Mouse (Mus musculus): ENCODE measurements around the gene Csn1s2b. TPM values are rescaled to one million over a fixed set of nuclear protein-coding genes. Genes with fewer than 3 reads are reported as not detected.

Csn1s2b gene
- total and polyA plus RNA-seq, 3 experiments: not detected

DNA sequence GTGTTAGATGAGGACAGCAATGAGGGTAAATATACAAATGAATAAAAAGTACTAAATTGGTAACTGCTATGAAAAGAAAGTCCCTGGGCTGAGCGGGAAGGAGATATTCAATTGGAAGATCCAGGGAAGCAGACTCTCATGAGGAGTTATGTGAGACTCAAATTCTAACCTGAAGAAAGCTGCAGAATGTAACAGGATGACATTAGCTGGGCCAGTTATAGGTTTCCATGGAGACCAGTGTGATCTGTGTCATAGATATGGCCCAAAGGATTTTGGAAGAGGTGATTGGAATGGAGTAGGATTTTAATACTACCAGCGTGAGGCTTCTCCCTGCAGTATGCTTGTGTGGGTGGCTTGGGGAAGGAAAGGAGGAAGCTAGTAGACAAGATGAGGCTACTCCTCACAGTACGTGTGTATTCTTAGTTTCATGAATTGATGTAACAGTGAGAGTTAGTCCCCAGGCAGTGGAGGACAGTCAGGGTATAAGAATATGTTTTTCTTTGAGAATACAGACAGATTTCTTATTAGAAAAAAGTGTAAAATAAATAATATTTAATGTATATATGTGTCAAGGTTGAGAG, 47.3 kb downstream of the Csn1s2b start:
- no peak for DNase-seq (ENCODE audit: low spot score)
- TF ChIP-seq TAL1 (conservative IDR thresholded peaks at IDR 0.05; ENCODE audit: low read depth, low read length) (no peak), GATA1 (IDR thresholded peaks at IDR 0.05; ENCODE audit: borderline replicate concordance, low read length) (no peak), POLR2AphosphoS5 (IDR thresholded peaks at IDR 0.05; ENCODE audit: insufficient replicate concordance, low read depth, low read length) (no peak), GATA2 (IDR thresholded peaks at IDR 0.05; ENCODE audit: borderline replicate concordance, low read depth, low read length) (no peak), CTCF (IDR thresholded peaks at IDR 0.05; ENCODE audit: low read depth, low read length) (no peak)
- H3K9me3 ChIP-seq (replicated peaks): no peaks in the 10 kb centered on the region; the same call in 1 of the 2 replicates
- H3K4me1 ChIP-seq (ENCODE audit: insufficient read depth, low read depth, low read length): no peaks in the 10 kb centered on the region
- no peaks in the 10 kb centered on the region for H3K36me3 ChIP-seq (replicated peaks)
- no peak overlapping the region for H3K4me3 ChIP-seq (ENCODE audit: low read depth, low read length)
- no peaks in the 10 kb centered on the region for H3K27me3 ChIP-seq (ENCODE audit: insufficient read depth, low read length)
- no peak for ATAC-seq (ENCODE audit: extremely low read depth, insufficient number of reproducible peaks, low FRiP score, poor library complexity, severe bottlenecking)

DNA sequence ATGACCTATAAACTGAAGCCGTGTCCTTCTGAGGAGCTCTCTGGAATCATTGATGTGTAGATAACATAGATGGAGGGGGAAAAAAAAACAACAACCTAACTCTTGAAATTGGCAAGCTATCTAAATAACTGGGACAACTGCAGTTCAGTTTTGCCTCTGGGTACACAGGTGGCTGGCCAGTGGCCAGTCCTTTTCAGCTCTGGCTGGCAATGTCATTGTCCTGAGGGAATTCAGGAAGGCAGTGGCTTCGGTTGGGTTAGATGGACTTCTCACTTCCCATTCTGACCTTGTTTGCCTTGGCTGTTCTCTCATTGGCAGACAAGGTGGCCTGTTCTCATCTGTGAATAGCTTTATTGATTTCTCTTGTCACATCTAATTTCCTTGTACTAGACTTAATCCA, 62.2 kb downstream of the Csn1s2b start:
- ATAC-seq (ENCODE audit: extremely low read depth, insufficient number of reproducible peaks, low FRiP score, poor library complexity, severe bottlenecking) (no peak), DNase-seq (ENCODE audit: low spot score) (no peak)
- H3K4me3 ChIP-seq (ENCODE audit: low read depth, low read length): no peak overlapping the region
- H3K27me3 ChIP-seq (ENCODE audit: insufficient read depth, low read length): no peaks in the 10 kb centered on the region
- no peak for TF ChIP-seq GATA1 (IDR thresholded peaks at IDR 0.05; ENCODE audit: borderline replicate concordance, low read length)
- TF ChIP-seq TAL1 (conservative IDR thresholded peaks at IDR 0.05; ENCODE audit: low read depth, low read length): no peak
- no peak for TF ChIP-seq GATA2 (IDR thresholded peaks at IDR 0.05; ENCODE audit: borderline replicate concordance, low read depth, low read length)
- TF ChIP-seq CTCF (IDR thresholded peaks at IDR 0.05; ENCODE audit: low read depth, low read length): no peak
- no peak for TF ChIP-seq POLR2AphosphoS5 (IDR thresholded peaks at IDR 0.05; ENCODE audit: insufficient replicate concordance, low read depth, low read length)
- H3K9me3 ChIP-seq (replicated peaks): no peaks in the 10 kb centered on the region
- no peaks in the 10 kb centered on the region for H3K36me3 ChIP-seq (replicated peaks)
- no peaks in the 10 kb centered on the region for H3K4me1 ChIP-seq (ENCODE audit: insufficient read depth, low read depth, low read length)

DNA sequence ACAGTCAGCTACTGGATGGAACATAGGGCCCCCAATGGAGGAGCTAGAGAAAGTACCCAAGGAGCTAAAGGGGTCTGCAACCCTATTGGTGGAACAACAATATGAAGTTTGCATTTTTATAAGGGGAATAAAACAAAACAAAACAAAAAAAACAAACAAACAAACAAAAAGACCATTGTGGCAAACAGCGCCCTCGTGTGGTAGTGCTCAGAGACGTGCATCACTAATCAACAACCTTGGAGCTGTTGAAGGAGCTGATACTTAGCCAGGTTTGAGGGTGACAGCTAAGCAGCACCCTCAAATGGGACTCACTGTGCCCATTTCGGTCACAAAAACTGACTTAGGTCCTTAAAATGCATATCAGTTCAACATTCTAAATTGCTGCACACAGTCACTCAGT, 63.5 kb downstream of the Csn1s2b start:
- DNase-seq (ENCODE audit: low spot score) (no peak), ATAC-seq (ENCODE audit: extremely low read depth, insufficient number of reproducible peaks, low FRiP score, poor library complexity, severe bottlenecking) (no peak)
- Histone ChIP-seq H3K36me3 (replicated peaks) (no peaks in the 10 kb centered on the region), H3K9me3 (replicated peaks) (no peaks in the 10 kb centered on the region), H3K27me3 (ENCODE audit: insufficient read depth, low read length) (no peaks in the 10 kb centered on the region), H3K4me1 (ENCODE audit: insufficient read depth, low read depth, low read length) (no peaks in the 10 kb centered on the region), H3K4me3 (ENCODE audit: low read depth, low read length) (no peak overlapping the region)
- TF ChIP-seq GATA2 (IDR thresholded peaks at IDR 0.05; ENCODE audit: borderline replicate concordance, low read depth, low read length) (no peak), CTCF (IDR thresholded peaks at IDR 0.05; ENCODE audit: low read depth, low read length) (peak; percentile 30)

Other genes with a start within 250 kb of the Csn1s2b start
- gene Sult1d1, start 239.1 kb upstream of the Csn1s2b start, total RNA-seq (2014; fragmentation: Nextera tagmentation): not detected in 2 replicates
- gene Sult1d1, start 239.1 kb upstream of the Csn1s2b start, total RNA-seq (2017): 0.11 TPM in 1 of 2 replicates, not detected in the other
- not detected in 2 replicates for gene Sult1d1, start 239.1 kb upstream of the Csn1s2b start, polyA plus RNA-seq (2012)
- not detected in 2 replicates for gene Sult1e1, start 216.5 kb upstream of the Csn1s2b start, total RNA-seq (2014; fragmentation: Nextera tagmentation)
- not detected in 2 replicates for gene Sult1e1, start 216.5 kb upstream of the Csn1s2b start, total RNA-seq (2017)
- gene Sult1e1, start 216.5 kb upstream of the Csn1s2b start, polyA plus RNA-seq (2012): not detected in 2 replicates
- gene Csn1s1, start 141.9 kb upstream of the Csn1s2b start, total RNA-seq (2014; fragmentation: Nextera tagmentation): not detected in 2 replicates
- gene Csn1s1, start 141.9 kb upstream of the Csn1s2b start, total RNA-seq (2017): 0.23 TPM in 1 of 2 replicates, not detected in the other
- not detected in 2 replicates for gene Csn1s1, start 141.9 kb upstream of the Csn1s2b start, polyA plus RNA-seq (2012)
- gene Csn2, start 108.5 kb upstream of the Csn1s2b start, total RNA-seq (2014; fragmentation: Nextera tagmentation): not detected in 2 replicates
- gene Csn2, start 108.5 kb upstream of the Csn1s2b start, total RNA-seq (2017): 0.16 TPM in 1 of 2 replicates, not detected in the other
- not detected in 2 replicates for gene Csn2, start 108.5 kb upstream of the Csn1s2b start, polyA plus RNA-seq (2012)
- gene Csn1s2a, start 33.5 kb upstream of the Csn1s2b start, total RNA-seq (2014; fragmentation: Nextera tagmentation): not detected in 2 replicates
- gene Csn1s2a, start 33.5 kb upstream of the Csn1s2b start, total RNA-seq (2017): 0.29 and 0.38 TPM in 2 replicates
- gene Csn1s2a, start 33.5 kb upstream of the Csn1s2b start, polyA plus RNA-seq (2012): not detected in 2 replicates
- not detected in 2 replicates for gene Prr27, start 17.6 kb downstream of the Csn1s2b start, total RNA-seq (2014; fragmentation: Nextera tagmentation)
- gene Prr27, start 17.6 kb downstream of the Csn1s2b start, total RNA-seq (2017): 0.11 TPM in 1 of 2 replicates, not detected in the other
- not detected in 2 replicates for gene Prr27, start 17.6 kb downstream of the Csn1s2b start, polyA plus RNA-seq (2012)
- gene Odam, start 76.9 kb downstream of the Csn1s2b start, total RNA-seq (2014; fragmentation: Nextera tagmentation): not detected in 2 replicates
- gene Odam, start 76.9 kb downstream of the Csn1s2b start, total RNA-seq (2017): 0.11 TPM in 1 of 2 replicates, not detected in the other
- gene Odam, start 76.9 kb downstream of the Csn1s2b start, polyA plus RNA-seq (2012): not detected in 2 replicates
- gene Csn3, start 117.5 kb downstream of the Csn1s2b start, total RNA-seq (2014; fragmentation: Nextera tagmentation): not detected in 2 replicates
- 0.16 and 0.23 TPM in 2 replicates for gene Csn3, start 117.5 kb downstream of the Csn1s2b start, total RNA-seq (2017)
- gene Csn3, start 117.5 kb downstream of the Csn1s2b start, polyA plus RNA-seq (2012): not detected in 2 replicates
- not detected in 2 replicates for gene 2310003L06Rik, start 161.4 kb downstream of the Csn1s2b start, total RNA-seq (2014; fragmentation: Nextera tagmentation)
- gene 2310003L06Rik, start 161.4 kb downstream of the Csn1s2b start, total RNA-seq (2017): 0.05 and 0.12 TPM in 2 replicates
- gene 2310003L06Rik, start 161.4 kb downstream of the Csn1s2b start, polyA plus RNA-seq (2012): not detected in 2 replicates
- not detected in 2 replicates for gene Gm28434, start 161.4 kb downstream of the Csn1s2b start, total RNA-seq (2014; fragmentation: Nextera tagmentation)
- gene Gm28434, start 161.4 kb downstream of the Csn1s2b start, total RNA-seq (2017): not detected in 2 replicates
- not detected in 2 replicates for gene Gm28434, start 161.4 kb downstream of the Csn1s2b start, polyA plus RNA-seq (2012)
- gene Cabs1, start 171.4 kb downstream of the Csn1s2b start, total RNA-seq (2014; fragmentation: Nextera tagmentation): not detected in 2 replicates
- gene Cabs1, start 171.4 kb downstream of the Csn1s2b start, total RNA-seq (2017): 0.33 TPM in 1 of 2 replicates, not detected in the other
- not detected in 2 replicates for gene Cabs1, start 171.4 kb downstream of the Csn1s2b start, polyA plus RNA-seq (2012)
- not detected in 2 replicates for gene Smr3a, start 194.5 kb downstream of the Csn1s2b start, total RNA-seq (2014; fragmentation: Nextera tagmentation)
- not detected in 2 replicates for gene Smr3a, start 194.5 kb downstream of the Csn1s2b start, total RNA-seq (2017)
- not detected in 2 replicates for gene Smr3a, start 194.5 kb downstream of the Csn1s2b start, polyA plus RNA-seq (2012)